Mouse (Mus musculus): ENCODE measurements at regions not wholly inside any gene's neighbourhood (a gene's known extent, or its start where the extent isn't known, plus 50 kb on each side); places are given as distances from the start of the nearest gene placed in this dataset.

DNA sequence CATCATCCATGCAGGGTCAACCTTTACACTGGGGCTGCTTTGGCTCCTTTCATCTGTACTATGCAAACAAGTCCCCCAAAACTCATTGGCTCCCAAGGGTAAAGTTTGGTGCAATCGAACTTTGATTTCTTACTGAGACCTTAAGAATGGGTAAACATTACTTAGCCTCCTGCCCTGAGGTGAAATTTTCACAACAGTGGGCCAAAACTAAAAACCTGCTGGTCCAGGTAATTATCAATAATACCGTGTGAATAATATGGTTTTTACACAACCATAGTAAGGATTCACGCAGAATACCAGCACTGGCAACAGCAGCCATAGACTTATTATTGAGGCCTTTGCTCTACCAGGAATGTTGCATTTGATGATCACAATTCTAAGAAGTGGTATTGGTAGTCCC, 131.6 kb upstream of the Smarca2 start:
- no peak for ATAC-seq (ENCODE audit: low TSS enrichment)

DNA sequence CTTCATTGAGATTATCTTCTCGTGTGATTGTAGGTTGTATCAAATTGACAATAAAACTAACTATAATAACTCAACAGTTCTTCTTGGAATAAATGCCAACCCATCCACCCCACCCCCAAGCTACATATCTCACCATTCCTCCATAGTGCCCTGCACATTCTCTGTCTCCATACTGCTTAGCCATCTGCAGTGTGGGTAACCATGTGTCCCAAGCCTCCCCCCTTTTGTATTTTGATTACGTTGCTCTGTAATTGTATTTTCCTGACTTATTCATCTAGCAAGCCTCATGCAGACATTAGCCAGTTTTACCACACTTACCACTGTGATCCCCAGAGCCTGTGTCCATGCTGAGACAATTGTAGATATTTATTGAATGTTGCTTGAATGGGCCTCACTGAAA, 129.7 kb upstream of the Smarca2 start:
- peak; percentile 39 for ATAC-seq (ENCODE audit: low TSS enrichment)

DNA sequence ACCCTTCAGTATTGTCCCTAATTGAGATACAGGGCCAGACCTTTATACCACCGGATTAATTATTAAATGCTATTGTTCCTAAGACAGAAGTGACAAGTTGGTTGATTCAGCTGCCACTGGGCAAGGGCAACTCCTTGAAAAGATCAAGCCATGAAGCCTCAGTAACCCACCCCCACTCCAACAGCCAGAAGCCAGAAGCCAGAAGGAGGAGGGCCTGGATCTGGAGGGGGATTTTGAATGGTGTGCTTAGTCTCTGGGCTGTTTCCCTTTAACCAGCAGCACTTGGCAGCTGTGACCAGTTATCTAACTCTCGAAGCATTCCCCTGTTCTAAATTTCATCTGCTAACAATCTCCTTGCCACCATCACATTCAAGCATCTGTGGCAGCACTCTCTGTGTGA, 129.1 kb upstream of the Smarca2 start:
- ATAC-seq (ENCODE audit: low TSS enrichment) = peak; percentile 95

DNA sequence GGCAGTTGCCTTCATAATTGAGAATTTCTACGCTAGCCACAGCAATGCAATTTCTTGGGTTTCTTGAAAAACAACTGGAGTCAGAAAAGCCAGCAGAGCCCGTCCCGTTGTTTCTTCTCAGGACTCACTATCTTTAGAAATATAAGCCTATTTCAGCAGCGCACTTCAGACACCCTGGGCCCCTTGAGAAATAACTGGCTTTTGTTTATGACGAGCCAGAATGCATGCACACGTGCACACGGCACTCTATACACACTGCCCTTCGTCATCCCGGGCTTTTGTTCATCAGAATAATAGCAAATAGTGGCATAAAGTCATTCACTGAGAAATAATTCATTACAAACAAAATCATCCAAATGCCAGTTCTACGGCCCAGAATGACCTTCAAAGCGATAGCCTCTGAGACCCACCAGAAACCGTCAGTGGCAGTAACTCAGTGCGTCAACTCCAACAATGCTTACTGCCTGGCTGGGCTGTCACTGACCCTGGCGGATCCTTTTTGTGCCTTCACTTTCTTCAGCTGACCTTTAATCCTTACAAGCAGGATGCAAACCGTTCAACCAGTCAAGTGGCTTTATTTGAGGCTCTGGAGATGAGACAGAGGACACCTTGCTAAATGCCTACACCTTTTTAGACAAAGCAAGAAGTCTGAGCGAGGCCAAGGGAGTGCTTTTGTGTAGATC, 126.7 kb upstream of the Smarca2 start:
- no peak for ATAC-seq (ENCODE audit: low TSS enrichment)

GRCm38 (mm10) chr19:26484322-26484721, 120.5 kb upstream of the Smarca2 start:
- ATAC-seq (ENCODE audit: low TSS enrichment) = no peak

DNA sequence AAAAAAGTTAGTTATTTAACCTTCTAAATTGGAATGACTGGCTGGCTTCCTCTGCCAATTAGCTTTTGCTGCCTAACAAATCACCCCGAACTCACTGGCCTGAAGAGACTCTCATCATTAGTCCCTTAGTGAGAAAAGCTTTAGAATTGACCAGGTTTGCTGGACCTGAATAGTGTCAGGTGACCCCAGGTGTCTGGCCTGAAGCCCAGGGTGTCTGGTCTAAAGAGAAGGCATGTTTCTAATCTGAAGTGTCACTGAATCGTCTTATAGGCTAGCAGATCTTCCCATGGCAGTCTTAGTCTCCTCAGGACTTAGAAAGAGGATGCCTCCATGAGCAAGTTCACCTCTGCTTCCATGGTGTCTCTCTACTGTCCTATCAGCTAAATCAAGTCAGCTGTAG, 112.0 kb upstream of the Smarca2 start:
- ATAC-seq (ENCODE audit: low TSS enrichment) = no peak

GRCm38 (mm10) chr19:26501064-26501463, 103.8 kb upstream of the Smarca2 start:
- ATAC-seq (ENCODE audit: low TSS enrichment) = peak; percentile 72

DNA sequence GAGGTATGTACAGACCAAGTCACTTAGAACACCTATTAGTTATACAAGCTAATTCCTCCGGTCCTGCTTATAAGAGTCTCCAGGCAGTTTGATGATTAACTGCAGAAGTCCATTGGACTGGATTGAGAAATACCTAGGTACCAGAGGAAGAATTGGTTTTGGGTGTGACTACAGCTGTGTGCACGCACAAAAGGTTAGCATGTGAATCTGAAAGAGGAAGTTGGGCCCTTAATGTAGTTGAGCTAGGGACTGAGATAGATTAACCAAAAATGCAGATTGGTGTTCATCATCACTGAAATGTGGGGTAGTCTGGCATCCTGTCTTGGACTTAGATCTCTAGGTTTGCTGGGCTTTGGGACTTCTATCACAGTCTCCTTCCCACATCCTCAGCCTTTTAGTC, 100.8 kb upstream of the Smarca2 start:
- no peak for ATAC-seq (ENCODE audit: low TSS enrichment)

- ATAC-seq (ENCODE audit: low TSS enrichment) = no peak
These were observed 98.0 kb upstream of the Smarca2 start for GRCm38 (mm10) chr19:26506802-26507201.

DNA sequence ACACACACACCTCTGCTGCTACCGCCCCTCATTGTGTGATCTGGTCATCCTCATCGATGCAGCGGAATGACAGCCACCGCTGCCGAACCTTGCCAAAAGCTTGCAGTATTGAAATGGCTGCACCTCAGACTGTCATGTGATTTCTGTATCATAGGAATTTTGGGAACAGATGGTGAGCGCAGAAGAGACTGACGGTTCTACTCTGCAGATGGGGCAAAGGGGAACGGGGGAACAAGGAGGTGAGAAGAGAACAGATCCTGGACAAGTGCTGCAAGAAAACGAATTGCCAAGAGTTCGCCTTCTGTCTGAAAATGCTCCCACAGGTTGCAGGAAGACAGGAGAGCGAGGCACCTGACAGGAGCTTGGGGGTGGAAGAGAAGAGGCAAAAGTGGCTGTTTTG, 96.9 kb upstream of the Smarca2 start:
- peak; percentile 39 for ATAC-seq (ENCODE audit: low TSS enrichment)

DNA sequence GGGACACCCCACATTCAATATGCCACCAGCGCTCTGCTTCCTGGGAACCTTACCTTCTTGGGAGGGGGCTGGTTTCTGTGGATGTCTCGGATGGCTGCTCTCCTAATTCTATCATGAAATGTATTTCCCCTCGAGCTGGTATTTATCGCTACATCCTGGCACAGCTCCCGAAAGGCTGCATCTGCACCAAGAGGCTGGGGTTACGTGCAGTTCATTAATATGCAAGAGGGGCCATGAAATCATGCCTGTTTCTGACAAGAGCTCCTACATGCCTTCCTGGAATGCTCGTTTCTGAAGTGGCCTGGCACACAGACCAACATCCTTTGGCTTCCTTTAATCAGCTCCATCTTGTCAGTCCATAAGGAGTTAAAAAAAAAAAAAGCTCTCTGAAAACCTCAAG, 96.2 kb upstream of the Smarca2 start:
- ATAC-seq (ENCODE audit: low TSS enrichment) = peak; percentile 44; the same call in 1 of the 2 replicates

- ATAC-seq (ENCODE audit: low TSS enrichment) = no peak
These were observed 95.6 kb upstream of the Smarca2 start for GRCm38 (mm10) chr19:26509240-26509639.

GRCm38 (mm10) chr19:26510185-26510584, 94.7 kb upstream of the Smarca2 start:
- ATAC-seq (ENCODE audit: low TSS enrichment) = no peak

DNA sequence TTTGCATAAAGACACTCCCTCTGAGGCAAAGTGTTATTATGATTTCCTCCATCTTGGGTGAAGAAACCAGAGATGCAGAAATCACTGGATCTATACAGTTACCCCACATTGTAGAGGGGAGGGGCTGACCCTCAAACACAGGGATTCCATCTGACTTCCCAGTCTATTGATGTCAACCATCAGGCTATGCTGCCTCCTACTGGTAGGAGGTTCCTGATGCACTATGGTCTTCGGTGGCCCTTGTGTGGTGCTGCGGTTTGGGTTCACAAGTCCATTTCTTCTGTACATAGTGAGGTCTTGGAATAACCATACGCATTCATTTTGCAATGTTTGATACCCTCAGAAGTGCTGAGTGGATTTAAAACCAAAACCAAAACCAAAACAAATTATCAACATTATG, 94.0 kb upstream of the Smarca2 start:
- ATAC-seq (ENCODE audit: low TSS enrichment) = no peak

- no peak for ATAC-seq (ENCODE audit: low TSS enrichment)
These were observed 93.1 kb upstream of the Smarca2 start for GRCm38 (mm10) chr19:26511756-26512155.

DNA sequence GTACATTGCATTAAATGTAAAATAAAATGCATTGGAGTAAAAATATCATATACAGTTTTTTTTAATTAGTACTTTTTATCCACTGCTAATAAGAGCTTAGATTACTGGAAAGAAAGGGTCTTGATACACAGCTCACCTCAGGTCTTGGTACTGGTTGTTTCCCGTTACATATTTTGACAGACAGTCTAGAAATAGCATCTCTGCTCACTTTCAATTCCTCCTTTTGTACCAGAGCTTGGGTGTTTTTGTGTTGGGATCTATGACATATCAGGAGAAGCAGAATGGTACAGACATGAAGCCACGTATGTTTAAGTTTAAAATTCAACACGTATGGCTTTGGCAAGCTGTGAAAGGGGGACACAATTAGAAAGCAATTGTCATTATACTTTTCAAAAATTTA, 80.3 kb upstream of the Smarca2 start:
- ATAC-seq (ENCODE audit: low TSS enrichment) = no peak

- ATAC-seq (ENCODE audit: low TSS enrichment) = peak; percentile 78
These were observed 73.5 kb upstream of the Smarca2 start for GRCm38 (mm10) chr19:26531390-26531789.

- peak; percentile 84 for ATAC-seq (ENCODE audit: low TSS enrichment)
These were observed 72.3 kb upstream of the Smarca2 start for GRCm38 (mm10) chr19:26532509-26532908.

DNA sequence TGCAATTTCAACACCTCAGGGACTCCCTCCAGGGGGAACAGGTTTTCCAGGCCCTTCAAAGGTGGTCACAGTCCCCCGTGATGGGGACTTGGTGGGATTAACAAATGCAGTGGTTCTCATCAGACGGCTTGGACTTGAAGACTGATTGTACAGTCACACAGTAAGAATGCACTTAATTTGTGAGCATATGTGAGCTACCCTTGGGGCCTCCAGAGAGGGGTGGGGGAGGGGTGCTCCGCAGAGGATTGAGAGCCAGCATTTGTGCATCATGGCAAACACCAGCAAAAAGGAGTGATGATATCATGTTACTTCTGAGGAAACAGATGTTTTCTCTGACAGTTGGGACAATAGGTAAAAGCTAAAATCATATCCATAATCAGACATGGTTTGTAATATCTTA, 59.2 kb upstream of the Smarca2 start:
- ATAC-seq (ENCODE audit: low TSS enrichment) = no peak

- no peak for ATAC-seq (ENCODE audit: low TSS enrichment)
These were observed 57.3 kb upstream of the Smarca2 start for GRCm38 (mm10) chr19:26547522-26547921.

- no peak for ATAC-seq (ENCODE audit: low TSS enrichment)
These were observed 56.1 kb upstream of the Smarca2 start for GRCm38 (mm10) chr19:26548562-26549270.

DNA sequence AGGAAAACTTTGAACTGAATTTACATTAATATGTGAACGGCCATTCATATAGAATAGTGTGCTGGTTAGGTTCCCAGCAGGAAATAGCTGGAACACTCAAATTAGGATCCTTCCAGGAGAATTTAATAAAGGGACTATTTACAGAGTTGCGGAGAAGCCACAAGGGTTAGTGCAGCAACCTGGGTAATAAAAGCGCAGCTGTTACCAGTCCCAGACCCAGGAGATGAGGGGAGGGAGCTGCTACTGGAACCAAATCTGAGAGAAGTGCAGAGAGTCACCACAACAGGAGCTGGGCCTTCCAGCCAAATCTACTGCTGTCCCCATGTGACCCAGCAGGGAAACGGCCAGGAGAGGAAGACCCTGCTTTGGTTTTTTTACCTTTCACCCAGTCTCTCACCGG, 54.6 kb upstream of the Smarca2 start:
- ATAC-seq (ENCODE audit: low TSS enrichment) = no peak

All from frontal cortex, adult (tissue).